Mouse (Mus musculus): ENCODE measurements around the gene Enho. TPM values are rescaled to one million over a fixed set of nuclear protein-coding genes. Genes with fewer than 3 reads are reported as not detected.
A peak's percentile ranks its signal among the peaks of the same experiment; 100 is the strongest.

Gene Enho
- polyA plus RNA-seq, 1 experiment from 2014 or later: 4.7 TPM

DNA sequence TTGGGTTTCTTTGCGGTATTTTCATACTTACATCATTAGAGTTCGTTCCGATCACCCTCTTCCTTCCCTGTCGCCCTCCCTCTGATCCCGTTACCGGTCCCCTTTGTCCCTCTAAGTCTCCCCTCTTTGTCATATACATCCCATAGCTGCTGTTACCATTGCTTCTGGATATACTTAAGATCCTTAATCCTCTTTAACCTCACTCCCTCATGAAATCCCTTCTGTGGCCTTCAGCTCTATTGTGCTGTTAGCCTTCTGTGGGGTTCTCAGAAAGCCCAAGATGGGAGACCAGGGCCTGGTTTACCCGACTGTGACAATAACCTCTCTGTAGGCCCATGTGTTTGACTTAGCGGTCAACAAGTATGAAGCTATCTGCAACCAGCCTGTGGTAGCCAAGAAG is 5.5 kb downstream of the Enho start:
- Histone ChIP-seq H3K9ac (ENCODE audit: low read depth, low read length) (no peak overlapping the region), H3K27ac (ENCODE audit: low read depth, low read length) (no peak overlapping the region), H3K36me3 (ENCODE audit: control insufficient read depth, insufficient read depth, low read length) (no peaks in the 10 kb centered on the region), H3K9me3 (replicated peaks; ENCODE audit: control insufficient read depth, low read length) (no peaks in the 10 kb centered on the region), H3K4me3 (ENCODE audit: low read depth, low read length) (no peak overlapping the region), H3K4me2 (no peak overlapping the region), H3K27me3 (ENCODE audit: control insufficient read depth, insufficient read depth, low read length) (peaks cover 20% of the 10 kb centered on the region), H3K4me1 (ENCODE audit: control insufficient read depth, insufficient read depth, low read length) (peaks cover 34% of the 10 kb centered on the region)
- ATAC-seq (replicated peaks; ENCODE audit: insufficient number of reproducible peaks, low FRiP score, low TSS enrichment): no peak
- WGBS (ENCODE audit: insufficient replicate concordance): 85% methylated on average over 8 of the region's 8 CpGs

DNA sequence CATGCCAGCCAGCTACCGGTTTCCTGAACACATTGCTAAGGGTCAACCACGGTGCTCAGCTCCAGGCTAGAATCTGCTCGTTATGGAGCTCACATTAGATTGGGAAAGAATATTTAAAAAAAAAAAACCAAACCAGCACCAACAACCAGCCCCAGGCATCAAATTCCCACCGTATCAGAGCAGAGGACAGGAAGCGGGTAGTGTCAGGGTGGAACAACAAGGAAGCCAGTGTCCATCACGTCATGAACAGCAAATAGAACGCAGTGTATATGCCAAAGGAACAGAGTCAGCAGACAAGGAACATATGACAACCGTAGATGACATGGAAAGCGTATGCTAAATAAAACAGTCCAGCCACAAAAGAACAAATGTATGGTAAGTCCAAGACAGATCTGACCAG is 7.1 kb downstream of the Enho start:
- Histone ChIP-seq H3K9ac (ENCODE audit: low read depth, low read length) (no peak overlapping the region), H3K9me3 (replicated peaks; ENCODE audit: control insufficient read depth, low read length) (no peaks in the 10 kb centered on the region), H3K27ac (ENCODE audit: low read depth, low read length) (no peak overlapping the region), H3K4me1 (ENCODE audit: control insufficient read depth, insufficient read depth, low read length) (peaks cover 35% of the 10 kb centered on the region), H3K27me3 (ENCODE audit: control insufficient read depth, insufficient read depth, low read length) (peaks cover 8% of the 10 kb centered on the region), H3K4me3 (ENCODE audit: low read depth, low read length) (no peak overlapping the region), H3K4me2 (no peak overlapping the region), H3K36me3 (ENCODE audit: control insufficient read depth, insufficient read depth, low read length) (no peaks in the 10 kb centered on the region)
- WGBS (ENCODE audit: insufficient replicate concordance): 71% methylated on average over 9 of the region's 9 CpGs
- no peak for ATAC-seq (replicated peaks; ENCODE audit: insufficient number of reproducible peaks, low FRiP score, low TSS enrichment)

DNA sequence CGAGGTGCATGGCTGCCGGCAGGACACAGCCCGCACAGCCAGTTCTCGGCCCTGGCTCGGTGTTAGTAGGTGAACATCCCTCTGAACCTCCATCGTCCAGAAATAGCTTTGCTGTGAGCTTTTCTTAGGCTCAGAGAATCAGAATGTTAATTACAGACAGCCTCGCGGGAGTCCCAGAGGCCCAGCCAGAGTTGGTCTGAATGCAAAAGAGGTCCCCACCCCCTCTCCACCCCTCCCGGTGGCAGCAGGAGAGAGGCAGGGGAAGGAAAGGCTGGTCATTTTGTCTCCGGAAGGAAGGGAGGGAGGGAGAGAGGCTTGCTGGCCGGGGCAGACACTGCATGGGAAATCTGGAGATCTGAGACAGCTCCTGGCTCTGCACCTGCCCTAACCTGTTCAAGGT is 8.7 kb downstream of the Enho start:
- Histone ChIP-seq H3K27me3 (ENCODE audit: control insufficient read depth, insufficient read depth, low read length) (peaks cover 6% of the 10 kb centered on the region), H3K9me3 (replicated peaks; ENCODE audit: control insufficient read depth, low read length) (no peaks in the 10 kb centered on the region), H3K9ac (ENCODE audit: low read depth, low read length) (0 out of 2 replicates have a peak overlapping the region, but pooled peaks have one; percentile 47), H3K4me1 (ENCODE audit: control insufficient read depth, insufficient read depth, low read length) (peaks cover 39% of the 10 kb centered on the region), H3K36me3 (ENCODE audit: control insufficient read depth, insufficient read depth, low read length) (no peaks in the 10 kb centered on the region), H3K4me2 (peak overlapping the region; percentile 50), H3K4me3 (ENCODE audit: low read depth, low read length) (no peak overlapping the region), H3K27ac (ENCODE audit: low read depth, low read length) (peak overlapping the region; percentile 60)
- under 1% methylated on average over 11 of the region's 11 CpGs for WGBS (ENCODE audit: insufficient replicate concordance)
- no peak for ATAC-seq (replicated peaks; ENCODE audit: insufficient number of reproducible peaks, low FRiP score, low TSS enrichment)

- H3K9me3 ChIP-seq (replicated peaks; ENCODE audit: control insufficient read depth, low read length): no peaks in the 10 kb centered on the region
- no peak overlapping the region for H3K27ac ChIP-seq (ENCODE audit: low read depth, low read length)
- H3K27me3 ChIP-seq (ENCODE audit: control insufficient read depth, insufficient read depth, low read length): peaks cover 6% of the 10 kb centered on the region
- H3K4me1 ChIP-seq (ENCODE audit: control insufficient read depth, insufficient read depth, low read length): peaks cover 32% of the 10 kb centered on the region
- no peak for ATAC-seq (replicated peaks; ENCODE audit: insufficient number of reproducible peaks, low FRiP score, low TSS enrichment)
- no peak overlapping the region for H3K4me2 ChIP-seq
- no peak overlapping the region for H3K4me3 ChIP-seq (ENCODE audit: low read depth, low read length)
- no peaks in the 10 kb centered on the region for H3K36me3 ChIP-seq (ENCODE audit: control insufficient read depth, insufficient read depth, low read length)
- H3K9ac ChIP-seq (ENCODE audit: low read depth, low read length): peak overlapping the region; percentile 10; the same call in 1 of the 2 replicates
- WGBS (ENCODE audit: insufficient replicate concordance): 38% methylated on average over 6 of the region's 6 CpGs
Observed at GRCm38 (mm10) chr4:41630196-41630595, 9.9 kb downstream of the Enho start.

DNA sequence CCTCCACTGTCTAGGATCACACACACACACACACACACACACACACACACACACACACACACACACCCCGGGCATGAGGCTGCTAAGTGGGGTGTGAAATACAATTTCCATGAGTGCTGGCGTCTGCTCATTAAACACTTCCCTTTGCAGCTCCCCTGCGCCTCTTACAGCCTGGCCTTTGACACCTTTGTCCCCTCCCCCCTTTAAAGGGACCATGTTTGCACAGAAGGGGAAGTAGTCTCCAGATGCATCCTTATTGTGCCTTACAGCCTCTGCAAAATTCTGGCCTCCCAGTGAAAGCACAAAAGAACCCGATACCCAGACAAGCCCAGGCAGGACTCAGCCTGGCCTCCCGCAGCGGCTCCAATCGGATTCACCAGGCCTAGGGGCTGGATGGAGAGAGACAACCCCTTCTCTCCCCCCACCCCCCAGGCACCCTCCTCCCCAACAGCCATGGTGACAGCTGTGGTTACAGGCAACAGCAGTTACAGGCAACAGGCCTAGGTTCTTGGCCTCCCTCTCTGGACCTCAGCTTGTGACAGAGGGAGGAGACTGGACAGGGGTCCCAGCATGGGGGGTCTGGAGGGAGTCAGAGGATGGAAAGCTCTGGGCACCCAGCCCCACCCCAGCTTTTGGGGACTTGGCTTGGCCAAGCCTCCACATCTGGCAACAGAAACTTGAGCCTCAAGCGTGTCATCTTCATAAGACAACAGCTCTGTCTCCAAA is 11.8 kb downstream of the Enho start:
- no peak overlapping the region for H3K27ac ChIP-seq (ENCODE audit: low read depth, low read length)
- 14% methylated on average over 8 of the region's 8 CpGs for WGBS (ENCODE audit: insufficient replicate concordance)
- H3K4me2 ChIP-seq: no peak overlapping the region
- no peak overlapping the region for H3K4me3 ChIP-seq (ENCODE audit: low read depth, low read length)
- H3K9ac ChIP-seq (ENCODE audit: low read depth, low read length): peak overlapping the region; percentile 22; the same call in 1 of the 2 replicates
- no peak for ATAC-seq (replicated peaks; ENCODE audit: insufficient number of reproducible peaks, low FRiP score, low TSS enrichment)
- peaks cover 6% of the 10 kb centered on the region for H3K27me3 ChIP-seq (ENCODE audit: control insufficient read depth, insufficient read depth, low read length)
- H3K36me3 ChIP-seq (ENCODE audit: control insufficient read depth, insufficient read depth, low read length): no peaks in the 10 kb centered on the region
- peaks cover 32% of the 10 kb centered on the region for H3K4me1 ChIP-seq (ENCODE audit: control insufficient read depth, insufficient read depth, low read length)
- H3K9me3 ChIP-seq (replicated peaks; ENCODE audit: control insufficient read depth, low read length): no peaks in the 10 kb centered on the region

DNA sequence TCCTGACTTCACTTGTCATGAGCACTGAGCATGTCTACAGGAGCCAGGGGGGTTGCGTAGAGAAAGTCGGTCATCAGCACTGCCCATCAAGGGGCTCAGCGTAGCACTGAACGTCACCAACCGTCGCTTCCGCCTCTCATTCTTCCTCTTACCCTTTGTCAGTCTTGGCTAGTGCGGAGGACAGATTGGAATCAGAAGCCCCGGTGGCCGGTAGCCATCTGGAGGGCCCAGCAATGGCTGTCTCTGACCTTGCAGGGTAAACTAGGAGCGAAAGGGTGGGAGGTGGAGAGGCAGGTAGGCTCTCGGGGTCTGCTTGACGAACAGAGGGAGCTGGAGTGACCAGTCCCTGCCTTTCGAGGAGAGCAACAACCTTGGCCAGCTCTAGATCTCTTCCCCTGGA is 18.1 kb downstream of the Enho start:
- Histone ChIP-seq H3K27ac (ENCODE audit: low read depth, low read length) (no peak overlapping the region), H3K36me3 (ENCODE audit: control insufficient read depth, insufficient read depth, low read length) (no peaks in the 10 kb centered on the region), H3K4me3 (ENCODE audit: low read depth, low read length) (no peak overlapping the region), H3K27me3 (ENCODE audit: control insufficient read depth, insufficient read depth, low read length) (peaks cover 2% of the 10 kb centered on the region; the same call in 1 of the 2 replicates), H3K9ac (ENCODE audit: low read depth, low read length) (no peak overlapping the region), H3K4me2 (no peak overlapping the region), H3K9me3 (replicated peaks; ENCODE audit: control insufficient read depth, low read length) (no peaks in the 10 kb centered on the region), H3K4me1 (ENCODE audit: control insufficient read depth, insufficient read depth, low read length) (no peaks in the 10 kb centered on the region)
- no peak for ATAC-seq (replicated peaks; ENCODE audit: insufficient number of reproducible peaks, low FRiP score, low TSS enrichment)
- WGBS (ENCODE audit: insufficient replicate concordance): 76% methylated on average over 14 of the region's 14 CpGs

DNA sequence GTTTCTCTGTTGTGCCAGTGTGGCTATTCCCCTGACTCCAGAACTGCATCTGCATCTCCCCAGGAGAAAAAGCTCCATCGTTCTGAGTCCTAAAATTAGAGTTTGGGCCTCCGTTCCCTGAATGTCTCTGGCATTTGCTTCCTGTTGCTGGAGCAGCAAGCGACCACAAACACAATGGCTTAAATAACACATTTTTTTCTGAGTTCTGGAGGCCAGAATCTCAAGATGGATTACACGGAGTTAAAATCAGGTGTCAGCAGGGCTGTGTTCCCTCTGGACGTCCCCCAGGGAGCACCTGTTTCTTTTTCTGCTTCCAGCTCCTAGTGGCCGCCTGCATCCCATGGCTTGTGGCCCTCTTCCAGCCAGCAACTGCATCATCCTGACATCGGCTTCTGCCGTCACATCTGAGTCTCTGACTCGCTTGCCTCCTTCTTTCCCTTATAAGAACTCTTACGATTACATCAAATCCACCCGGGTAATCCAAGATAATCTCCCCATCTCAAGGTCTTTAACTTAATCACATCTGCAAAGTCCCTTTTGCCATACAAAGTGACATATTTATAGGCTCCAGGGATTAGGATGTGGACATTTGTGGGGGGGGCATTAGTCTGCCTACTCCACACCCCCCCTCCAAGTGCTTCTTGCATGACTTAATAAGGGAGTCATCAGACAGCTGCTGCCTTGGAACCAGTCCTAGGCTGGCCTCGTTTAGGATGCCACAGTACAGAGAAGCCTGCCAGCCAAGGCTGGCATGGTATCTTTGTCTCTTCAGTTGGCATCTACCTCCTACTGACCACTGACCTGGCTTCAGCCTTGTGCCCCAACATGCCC is 21.0 kb downstream of the Enho start:
- peaks cover 2% of the 10 kb centered on the region; the same call in 1 of the 2 replicates for H3K27me3 ChIP-seq (ENCODE audit: control insufficient read depth, insufficient read depth, low read length)
- H3K4me3 ChIP-seq (ENCODE audit: low read depth, low read length): no peak overlapping the region
- H3K36me3 ChIP-seq (ENCODE audit: control insufficient read depth, insufficient read depth, low read length): no peaks in the 10 kb centered on the region
- H3K27ac ChIP-seq (ENCODE audit: low read depth, low read length): no peak overlapping the region
- WGBS (ENCODE audit: insufficient replicate concordance): 48% methylated on average over 12 of the region's 12 CpGs
- H3K4me2 ChIP-seq: no peak overlapping the region
- H3K9ac ChIP-seq (ENCODE audit: low read depth, low read length): no peak overlapping the region
- no peaks in the 10 kb centered on the region for H3K4me1 ChIP-seq (ENCODE audit: control insufficient read depth, insufficient read depth, low read length)
- H3K9me3 ChIP-seq (replicated peaks; ENCODE audit: control insufficient read depth, low read length): no peaks in the 10 kb centered on the region
- no peak for ATAC-seq (replicated peaks; ENCODE audit: insufficient number of reproducible peaks, low FRiP score, low TSS enrichment)

- Histone ChIP-seq H3K9ac (ENCODE audit: low read depth, low read length) (no peak overlapping the region), H3K4me2 (no peak overlapping the region), H3K27me3 (ENCODE audit: control insufficient read depth, insufficient read depth, low read length) (peaks cover 4% of the 10 kb centered on the region; the same call in 1 of the 2 replicates), H3K4me3 (ENCODE audit: low read depth, low read length) (no peak overlapping the region), H3K9me3 (replicated peaks; ENCODE audit: control insufficient read depth, low read length) (no peaks in the 10 kb centered on the region), H3K4me1 (ENCODE audit: control insufficient read depth, insufficient read depth, low read length) (no peaks in the 10 kb centered on the region), H3K36me3 (ENCODE audit: control insufficient read depth, insufficient read depth, low read length) (no peaks in the 10 kb centered on the region), H3K27ac (ENCODE audit: low read depth, low read length) (no peak overlapping the region)
- no peak for ATAC-seq (replicated peaks; ENCODE audit: insufficient number of reproducible peaks, low FRiP score, low TSS enrichment)
- WGBS (ENCODE audit: insufficient replicate concordance): 56% methylated on average over 9 of the region's 9 CpGs
Observed at GRCm38 (mm10) chr4:41615661-41616599, 24.2 kb downstream of the Enho start.
